Mouse (Mus musculus) G1E (cell line): ENCODE measurements at regions not wholly inside any gene's neighbourhood (a gene's known extent, or its start where the extent isn't known, plus 50 kb on each side); places are given as distances from the start of the nearest gene placed in this dataset.

Experiments used
- ATAC-seq: 2 replicates; pipeline ENCODE4 v1.8.0; 2016; ENCODE audit warnings: mild to moderate bottlenecking; ENCODE audit not compliant: insufficient number of reproducible peaks, poor library complexity, low FRiP score, severe bottlenecking; ENCODE audit errors: extremely low read depth
- DNase-seq: peaks from one replicate; pipeline ENCODE4 v3.0.0; 2012; ENCODE audit warnings: low spot score
- H3K27me3 ChIP-seq: 2 replicates; pipeline ENCODE4 v1.6.1; 2012; ENCODE audit warnings: mild to moderate bottlenecking, low read length, inconsistent platforms; ENCODE audit not compliant: insufficient read depth
- H3K36me3 ChIP-seq: replicated peaks from 2 replicates; pipeline ENCODE3; 2012; ENCODE audit warnings: mild to moderate bottlenecking, inconsistent platforms
- H3K4me1 ChIP-seq: 2 replicates; pipeline ENCODE4 v1.6.1; 2012; ENCODE audit warnings: low read depth, low read length, inconsistent platforms, mixed read lengths; ENCODE audit not compliant: insufficient read depth
- H3K4me3 ChIP-seq: 2 replicates; pipeline ENCODE4 v1.5.1; 2012; ENCODE audit warnings: low read depth, mild to moderate bottlenecking, inconsistent platforms, low read length, moderate library complexity, mixed read lengths
- H3K9me3 ChIP-seq: replicated peaks from 2 replicates; pipeline ENCODE4 v1.6.1; 2012; ENCODE audit warnings: inconsistent platforms
- CTCF ChIP-seq: IDR thresholded peaks from 2 replicates; pipeline ENCODE4 v1.5.1; 2012; ENCODE audit warnings: low read depth, low read length, inconsistent platforms, mixed read lengths
- GATA1 ChIP-seq: IDR thresholded peaks from 2 replicates; pipeline ENCODE4 v1.6.1; 2012; ENCODE audit warnings: borderline replicate concordance, low read length, inconsistent platforms, mixed read lengths
- GATA2 ChIP-seq: IDR thresholded peaks from 2 replicates; pipeline ENCODE4 v1.6.1; 2012; ENCODE audit warnings: low read depth, low read length, inconsistent platforms, borderline replicate concordance
- POLR2AphosphoS5 ChIP-seq: IDR thresholded peaks from 2 replicates; pipeline ENCODE4 v1.6.1; 2012; ENCODE audit warnings: low read depth, low read length, inconsistent platforms; ENCODE audit not compliant: insufficient replicate concordance
- TAL1 ChIP-seq: conservative IDR thresholded peaks from 2 replicates; pipeline ENCODE4 v1.6.1; 2012; ENCODE audit warnings: low read depth, low read length, inconsistent platforms, mixed read lengths

GRCm38 (mm10) chr10:17485515-17485914, 237.5 kb upstream of the Cited2 start:
- Histone ChIP-seq H3K27me3 (no peaks in the 10 kb centered on the region), H3K4me3 (no peak overlapping the region), H3K36me3 (no peaks in the 10 kb centered on the region), H3K9me3 (no peaks in the 10 kb centered on the region; the same call in 1 of the 2 replicates), H3K4me1 (peaks cover 13% of the 10 kb centered on the region)
- TF ChIP-seq CTCF, result no peak
- ATAC-seq, result peak; percentile 60
- no peak for DNase-seq

- ATAC-seq (no peak), DNase-seq (no peak)
- peaks cover 15% of the 10 kb centered on the region for H3K4me1 ChIP-seq
These were observed 237.0 kb upstream of the Cited2 start for GRCm38 (mm10) chr10:17486011-17486410.

GRCm38 (mm10) chr10:17487460-17487859, 235.6 kb upstream of the Cited2 start:
- ATAC-seq, result no peak
- no peaks in the 10 kb centered on the region for H3K27me3 ChIP-seq
- DNase-seq, result no peak
- TF ChIP-seq GATA1 (no peak), POLR2AphosphoS5 (no peak), GATA2 (no peak), TAL1 (no peak), CTCF (no peak)
- no peaks in the 10 kb centered on the region; the same call in 1 of the 2 replicates for H3K9me3 ChIP-seq
- H3K4me1 ChIP-seq, result peaks cover 24% of the 10 kb centered on the region
- no peaks in the 10 kb centered on the region for H3K36me3 ChIP-seq
- no peak overlapping the region for H3K4me3 ChIP-seq

More at GRCm38 (mm10) chr10:17486011-17486410, 237.0 kb upstream of the Cited2 start:
- Histone ChIP-seq H3K36me3 (no peaks in the 10 kb centered on the region), H3K9me3 (no peaks in the 10 kb centered on the region; the same call in 1 of the 2 replicates), H3K4me3 (no peak overlapping the region), H3K27me3 (no peaks in the 10 kb centered on the region)
- TF ChIP-seq TAL1 (no peak), CTCF (no peak), GATA2 (no peak), GATA1 (no peak), POLR2AphosphoS5 (no peak)

DNA sequence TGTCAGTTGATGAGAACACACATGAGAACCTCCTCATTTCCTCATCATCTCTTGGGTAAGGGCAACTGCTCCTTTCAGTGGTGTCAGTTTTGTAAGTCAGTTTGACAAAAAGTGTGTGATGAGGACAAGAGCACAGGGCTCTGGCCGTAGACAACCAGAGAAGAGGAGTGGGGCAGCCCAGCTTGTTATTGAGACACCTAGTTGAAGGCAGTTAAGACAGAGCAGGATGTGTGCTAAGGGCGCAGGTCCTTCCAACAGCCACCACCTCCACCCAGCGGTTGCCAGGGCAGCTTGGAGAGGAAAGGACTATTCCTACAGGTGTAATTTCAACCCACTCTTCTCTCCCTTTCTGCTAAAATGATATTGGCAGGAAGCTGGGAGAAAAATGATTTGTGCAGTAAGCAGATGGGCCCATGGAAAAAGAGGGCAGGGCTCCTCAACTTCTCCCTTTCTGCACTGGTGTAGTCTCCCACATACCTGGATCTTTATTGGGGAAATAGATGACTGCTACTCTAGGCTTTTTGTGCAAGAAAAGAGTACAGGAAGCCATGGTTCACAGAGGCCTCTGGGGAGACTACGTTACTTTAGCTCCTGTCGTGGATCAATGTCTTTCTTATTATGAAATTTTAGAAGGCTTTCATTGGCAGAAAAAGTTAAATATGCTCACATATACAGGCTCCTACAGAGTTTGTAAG, 231.3 kb upstream of the Cited2 start:
- no peak for ATAC-seq
- Histone ChIP-seq H3K36me3 (no peaks in the 10 kb centered on the region), H3K4me3 (no peak overlapping the region), H3K9me3 (no peaks in the 10 kb centered on the region; the same call in 1 of the 2 replicates), H3K27me3 (no peaks in the 10 kb centered on the region), H3K4me1 (peaks cover 39% of the 10 kb centered on the region)
- no peak for TF ChIP-seq GATA2
- TF ChIP-seq GATA1, result no peak
- TF ChIP-seq POLR2AphosphoS5, result no peak
- TF ChIP-seq TAL1, result no peak
- TF ChIP-seq CTCF, result no peak
- no peak for DNase-seq

DNA sequence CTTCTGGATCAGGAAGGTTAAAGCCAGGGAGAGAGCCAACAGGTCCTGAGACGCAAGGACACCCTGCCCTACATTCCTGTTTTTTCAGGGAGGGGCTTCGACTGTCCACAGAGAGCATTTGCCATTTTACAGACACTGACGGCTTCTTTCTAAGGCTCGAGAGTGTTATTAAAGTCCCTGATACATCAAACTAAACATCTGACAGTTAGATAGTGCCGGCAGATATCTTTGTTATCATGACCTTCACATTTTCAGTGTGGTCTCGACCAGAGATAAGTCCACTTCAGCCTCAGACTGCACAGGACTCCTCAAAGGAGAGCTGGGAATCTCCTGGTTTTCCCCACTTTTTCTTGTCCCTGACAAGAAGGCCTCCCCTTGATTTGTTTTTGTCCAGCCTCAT, 229.9 kb upstream of the Cited2 start:
- Histone ChIP-seq H3K4me1 (peaks cover 38% of the 10 kb centered on the region), H3K27me3 (no peaks in the 10 kb centered on the region), H3K9me3 (no peaks in the 10 kb centered on the region; the same call in 1 of the 2 replicates), H3K4me3 (no peak overlapping the region; the same call in 1 of the 2 replicates), H3K36me3 (no peaks in the 10 kb centered on the region)
- TF ChIP-seq POLR2AphosphoS5 (no peak), GATA2 (no peak), TAL1 (no peak), CTCF (no peak), GATA1 (no peak)
- DNase-seq (peak; percentile 5), ATAC-seq (peak; percentile 58)

- Histone ChIP-seq H3K4me1 (peaks cover 28% of the 10 kb centered on the region), H3K27me3 (no peaks in the 10 kb centered on the region), H3K36me3 (no peaks in the 10 kb centered on the region), H3K9me3 (peaks cover 7% of the 10 kb centered on the region), H3K4me3 (no peak overlapping the region)
- ATAC-seq, result no peak
- no peak for DNase-seq
- TF ChIP-seq TAL1, result no peak
- no peak for TF ChIP-seq GATA1
- no peak for TF ChIP-seq GATA2
These were observed 226.2 kb upstream of the Cited2 start for GRCm38 (mm10) chr10:17496831-17497230.
